Comparison of ENCODE assay signal across 8 mouse cellular contexts in genomic region chr12:85112550-85113251, GRCm38 (mm10). TPM values are rescaled to one million over a fixed set of nuclear protein-coding genes. Genes with fewer than 3 reads are reported as not detected.
DNase-seq lines count a peak whose midpoint lies in the region; ATAC-seq and TF ChIP-seq lines count a peak whose summit lies in the region.

No protein-coding gene starts in this region.

- peak; percentile 9 to 48; a peak in 1 of 4 replicates for TF ChIP-seq EP300 in MEL (IDR thresholded peaks at IDR 0.05; ENCODE audit: low read depth in 1 of 2, low read length in 2 of 2)

- H3K4me1 ChIP-seq in hindbrain, embryonic 12.5 days: peaks cover 26% of the 10 kb centered on the region
- H3K4me1 ChIP-seq in hindbrain, embryonic 14.5 days (replicated peaks; ENCODE audit: control insufficient read depth, insufficient read depth, low read length): peaks cover 23% of the 10 kb centered on the region
- H3K4me1 ChIP-seq in MEL (ENCODE audit: control insufficient read depth in 1 of 2, insufficient read depth in 2 of 2, low read length in 2 of 2): peaks cover 11 to 29% of the 10 kb centered on the region in 2 experiments
- peaks cover 11% of the 10 kb centered on the region for H3K4me1 ChIP-seq in embryonic fibroblast, embryonic 13.5 days (ENCODE audit: control insufficient read depth, insufficient read depth, low read length)
- H3K4me1 ChIP-seq in limb, embryonic 12.5 days (replicated peaks): peaks cover 24% of the 10 kb centered on the region

- no peak for TF ChIP-seq POLR2A in MEL (IDR thresholded peaks at IDR 0.05; ENCODE audit: control insufficient read depth in 1 of 2, insufficient read depth in 1 of 2, low read depth in 1 of 2, low read length in 2 of 2, poor library complexity in 1 of 2)
- no peak for TF ChIP-seq POLR2A in embryonic fibroblast, embryonic 13.5 days (IDR thresholded peaks at IDR 0.05; ENCODE audit: low read depth, low read length)

- H3K79me2 ChIP-seq in MEL (ENCODE audit: control insufficient read depth, insufficient read depth, low read length, poor library complexity): peaks cover 58% of the 10 kb centered on the region

- no peak for TF ChIP-seq CTCF in MEL (IDR thresholded peaks at IDR 0.05 in 2 of 3, conservative IDR thresholded peaks at IDR 0.05 in 1 of 3; ENCODE audit: control insufficient read depth in 1 of 3, insufficient read depth in 1 of 3, low read depth in 2 of 3, low read length in 3 of 3, poor library complexity in 1 of 3, severe bottlenecking in 1 of 3)
- TF ChIP-seq CTCF in embryonic fibroblast, embryonic 13.5 days (IDR thresholded peaks at IDR 0.05; ENCODE audit: borderline replicate concordance, insufficient read depth, low read length): no peak

- no peak for TF ChIP-seq RAD21 in MEL (IDR thresholded peaks at IDR 0.05; ENCODE audit: low read depth, low read length)

- no peak overlapping the region for H3K27ac ChIP-seq in hindbrain, embryonic 12.5 days
- H3K27ac ChIP-seq in hindbrain, embryonic 14.5 days: no peak overlapping the region
- H3K27ac ChIP-seq in MEL (ENCODE audit: control insufficient read depth, low read depth, low read length): peak overlapping the region; percentile 35
- no peak overlapping the region for H3K27ac ChIP-seq in embryonic fibroblast, embryonic 13.5 days (ENCODE audit: insufficient read depth, low read length)
- no peak overlapping the region for H3K27ac ChIP-seq in limb, embryonic 12.5 days

- WGBS in hindbrain, embryonic 12.5 days: 91% methylated on average over 7 of the region's 7 CpGs
- 89% methylated on average over 7 of the region's 7 CpGs for WGBS in hindbrain, embryonic 14.5 days
- WGBS in limb, embryonic 12.5 days: 88% methylated on average over 7 of the region's 7 CpGs

- no peak for ATAC-seq in hindbrain, embryonic 12.5 days (ENCODE audit: low FRiP score)
- ATAC-seq in hindbrain, embryonic 14.5 days (ENCODE audit: low FRiP score): no peak
- ATAC-seq in limb, embryonic 12.5 days (ENCODE audit: insufficient number of reproducible peaks, insufficient read depth, low FRiP score, low TSS enrichment, low read depth): no peak

- no peak overlapping the region for H3K4me3 ChIP-seq in hindbrain, embryonic 12.5 days
- no peak overlapping the region; the same call in 1 of the 2 replicates for H3K4me3 ChIP-seq in hindbrain, embryonic 14.5 days (replicated peaks; ENCODE audit: low read length)
- H3K4me3 ChIP-seq in MEL (ENCODE audit: control insufficient read depth in 1 of 2, insufficient read depth in 1 of 2, low read depth in 2 of 2, low read length in 2 of 2): peak overlapping the region in 1 of 2 experiments; percentile 83; a peak in 3 of 4 replicates
- H3K4me3 ChIP-seq in embryonic fibroblast, embryonic 13.5 days (ENCODE audit: insufficient read depth, low read length): peak overlapping the region; percentile 83
- H3K4me3 ChIP-seq in limb, embryonic 12.5 days (replicated peaks): 0 out of 2 replicates have a peak overlapping the region, but pooled peaks have one; percentile 99

- no peak overlapping the region for H3K9ac ChIP-seq in hindbrain, embryonic 12.5 days
- H3K9ac ChIP-seq in hindbrain, embryonic 14.5 days: no peak overlapping the region
- H3K9ac ChIP-seq in MEL (ENCODE audit: control insufficient read depth, low read depth, low read length, poor library complexity, severe bottlenecking): peak overlapping the region; percentile 93
- H3K9ac ChIP-seq in limb, embryonic 12.5 days (replicated peaks): no peak overlapping the region

- H3K4me2 ChIP-seq in hindbrain, embryonic 12.5 days (replicated peaks): peak overlapping the region; percentile 75; the same call in 1 of the 2 replicates
- H3K4me2 ChIP-seq in hindbrain, embryonic 14.5 days (replicated peaks): no peak overlapping the region
- H3K4me2 ChIP-seq in limb, embryonic 12.5 days: peak overlapping the region; percentile 91; the same call in 1 of the 2 replicates

- peaks cover 11% of the 10 kb centered on the region; the same call in 1 of the 2 replicates for H3K36me3 ChIP-seq in hindbrain, embryonic 12.5 days
- H3K36me3 ChIP-seq in hindbrain, embryonic 14.5 days (replicated peaks; ENCODE audit: control insufficient read depth, insufficient read depth): peaks cover 14% of the 10 kb centered on the region
- H3K36me3 ChIP-seq in MEL (ENCODE audit: control insufficient read depth in 1 of 2, insufficient read depth in 2 of 2, low read length in 2 of 2): peaks cover 13 to 29% of the 10 kb centered on the region in 2 experiments
- H3K36me3 ChIP-seq in limb, embryonic 12.5 days: peaks cover 30% of the 10 kb centered on the region

- no peaks in the 10 kb centered on the region for H3K9me3 ChIP-seq in hindbrain, embryonic 12.5 days (replicated peaks)
- no peaks in the 10 kb centered on the region for H3K9me3 ChIP-seq in hindbrain, embryonic 14.5 days (ENCODE audit: control insufficient read depth, low read length)
- no peaks in the 10 kb centered on the region for H3K9me3 ChIP-seq in MEL (replicated peaks; ENCODE audit: insufficient read depth, low read length)
- H3K9me3 ChIP-seq in limb, embryonic 12.5 days: no peaks in the 10 kb centered on the region

- DNase-seq in hindbrain, embryonic 14.5 days (ENCODE audit: low spot score): no peak
- DNase-seq in MEL (ENCODE audit: low read depth, low spot score): peak; percentile 48
- no peak for DNase-seq in cerebellum, postnatal 4 days (ENCODE audit: low spot score in 2 of 2)
- DNase-seq in embryo, embryonic 10 days (ENCODE audit: low spot score): no peak
- DNase-seq in gastrocnemius, postnatal 4 days (ENCODE audit: low spot score in 2 of 2): no peak

- no peaks in the 10 kb centered on the region for H3K27me3 ChIP-seq in hindbrain, embryonic 12.5 days
- H3K27me3 ChIP-seq in hindbrain, embryonic 14.5 days (ENCODE audit: control insufficient read depth, insufficient read depth, low read length): no peaks in the 10 kb centered on the region
- H3K27me3 ChIP-seq in MEL (ENCODE audit: control insufficient read depth in 1 of 2, insufficient read depth in 2 of 2, low read length in 2 of 2): no peaks in the 10 kb centered on the region
- H3K27me3 ChIP-seq in limb, embryonic 12.5 days: no peaks in the 10 kb centered on the region

TF ChIP-seq in MEL, 35 proteins besides CTCF, POLR2A, EP300 and RAD21:
- TF ChIP-seq GATA1 (IDR thresholded peaks at IDR 0.05; ENCODE audit: low read depth, low read length): 0 out of 2 replicates have a peak, but pooled peaks have one; percentile 28
- no peak for TF ChIP-seq NELFE (IDR thresholded peaks at IDR 0.05; ENCODE audit: low read depth, low read length)
- peak; percentile 31; the same call in 1 of the 2 replicates for TF ChIP-seq MXI1 (IDR thresholded peaks at IDR 0.05; ENCODE audit: low read depth, low read length)
- peak; percentile 33 for TF ChIP-seq TAL1 (IDR thresholded peaks at IDR 0.05; ENCODE audit: low read length)
- peak; percentile 45; the same call in 1 of the 2 replicates for TF ChIP-seq TCF12 (IDR thresholded peaks at IDR 0.05; ENCODE audit: low read depth, low read length)

RNA-seq across cellular contexts. Expression of gene Dlst, which starts 2.1 kb away (rescaled TPM):
- 102 and 109 TPM in 2 replicates for polyA plus RNA-seq in hindbrain, embryonic 12.5 days (2016; fragmentation: Nextera tagmentation; extraction: Ambion mirVana)
- polyA plus RNA-seq in hindbrain, embryonic 14.5 days (2014; fragmentation: Nextera tagmentation; extraction: Ambion mirVana): 101 and 114 TPM in 2 replicates
- total RNA-seq in MEL (2012; rRNA removed): 163 and 164 TPM in 2 replicates
- 100 to 1,000 TPM; 230 to 376 TPM for polyA plus RNA-seq in MEL (2012; ENCODE audit: insufficient read depth in 1 of 2, insufficient read length in 2 of 2, low read depth in 1 of 2, low replicate concordance in 2 of 2, missing spikeins in 1 of 2)
- polyA plus RNA-seq in embryonic fibroblast, embryonic 13.5 days (2011; ENCODE audit: insufficient read length, low read depth, missing spikeins): 145 and 151 TPM in 2 replicates
- 113 and 115 TPM in 2 replicates for polyA plus RNA-seq in limb, embryonic 12.5 days (2016; fragmentation: Nextera tagmentation; extraction: Ambion mirVana)
- total RNA-seq in gastrocnemius, postnatal 4 days (2021): 100 to 1,000 TPM; 248 to 258 TPM

RNA-seq across cellular contexts. Expression of gene Prox2, which starts 2.1 kb away (rescaled TPM):
- polyA plus RNA-seq in hindbrain, embryonic 12.5 days (2016; fragmentation: Nextera tagmentation; extraction: Ambion mirVana): 3.2 and 4.0 TPM in 2 replicates
- 1.9 TPM in 2 replicates for polyA plus RNA-seq in hindbrain, embryonic 14.5 days (2014; fragmentation: Nextera tagmentation; extraction: Ambion mirVana)
- 1.6 and 3.1 TPM in 2 replicates for total RNA-seq in MEL (2012; rRNA removed)
- polyA plus RNA-seq in MEL (2012; ENCODE audit: insufficient read depth in 1 of 2, insufficient read length in 2 of 2, low read depth in 1 of 2, low replicate concordance in 2 of 2, missing spikeins in 1 of 2): 1 to 10 TPM in 1 of 2 experiments, not detected in 1; 3.6 TPM
- polyA plus RNA-seq in embryonic fibroblast, embryonic 13.5 days (2011; ENCODE audit: insufficient read length, low read depth, missing spikeins): 1.2 and 1.5 TPM in 2 replicates
- 3.0 and 4.2 TPM in 2 replicates for polyA plus RNA-seq in limb, embryonic 12.5 days (2016; fragmentation: Nextera tagmentation; extraction: Ambion mirVana)
- total RNA-seq in gastrocnemius, postnatal 4 days (2021): 1 to 10 TPM; 3.2 to 4.7 TPM

RNA-seq across cellular contexts. Expression of gene Rps6kl1, which starts 38.4 kb away (rescaled TPM):
- 7.2 and 7.6 TPM in 2 replicates for polyA plus RNA-seq in hindbrain, embryonic 12.5 days (2016; fragmentation: Nextera tagmentation; extraction: Ambion mirVana)
- 22.9 and 24.1 TPM in 2 replicates for polyA plus RNA-seq in hindbrain, embryonic 14.5 days (2014; fragmentation: Nextera tagmentation; extraction: Ambion mirVana)
- total RNA-seq in MEL (2012; rRNA removed): 3.4 and 5.4 TPM in 2 replicates
- 1 to 10 TPM in 1 of 2 experiments, not detected in 1; 6.2 TPM for polyA plus RNA-seq in MEL (2012; ENCODE audit: insufficient read depth in 1 of 2, insufficient read length in 2 of 2, low read depth in 1 of 2, low replicate concordance in 2 of 2, missing spikeins in 1 of 2)
- not detected in 2 replicates for polyA plus RNA-seq in embryonic fibroblast, embryonic 13.5 days (2011; ENCODE audit: insufficient read length, low read depth, missing spikeins)
- 0.46 and 0.56 TPM in 2 replicates for polyA plus RNA-seq in limb, embryonic 12.5 days (2016; fragmentation: Nextera tagmentation; extraction: Ambion mirVana)
- under 1 TPM; 0.47 to 0.49 TPM for total RNA-seq in gastrocnemius, postnatal 4 days (2021)

Comparison
In these comparisons a context has a peak if more than half of its experiments do, and no peak if none do; other contexts are left out.
1. H3K4me3 ChIP-seq: peak in embryonic fibroblast, embryonic 13.5 days (single experiment) and limb, embryonic 12.5 days (single experiment); none in hindbrain, embryonic 12.5 days (single experiment) and hindbrain, embryonic 14.5 days (single experiment).